Mouse (Mus musculus) kidney, embryonic 16.5 days (tissue): ENCODE measurements at regions not wholly inside any gene's neighbourhood (a gene's known extent, or its start where the extent isn't known, plus 50 kb on each side); places are given as distances from the start of the nearest gene placed in this dataset.

Experiments
- ATAC-seq: fragments of 200-750 bp; cut with Nextera tagmentation; 2 replicates; pipeline ENCODE4 v1.8.0; 2017; ENCODE audit warnings: moderate TSS enrichment; ENCODE audit not compliant: low FRiP score, low TSS enrichment
- H3K27ac ChIP-seq: fragments of 300-500 bp; sonication (generic); 2 replicates; pipeline ENCODE4 v1.5.1; 2014; ENCODE audit warnings: low read length
- H3K27me3 ChIP-seq: fragments of 300-500 bp; sonication (generic); 2 replicates; pipeline ENCODE4 v1.6.1; 2014; ENCODE audit warnings: low read length, control low read depth, mixed read lengths; ENCODE audit not compliant: insufficient read depth
- H3K36me3 ChIP-seq: fragments of 300-500 bp; sonication (generic); 2 replicates; pipeline ENCODE4 v1.6.1; 2014; ENCODE audit warnings: low read length, control low read depth, mixed read lengths; ENCODE audit not compliant: insufficient read depth
- H3K4me1 ChIP-seq: fragments of 300-500 bp; sonication (generic); 2 replicates; pipeline ENCODE4 v1.6.1; 2014; ENCODE audit warnings: low read length, control low read depth, mixed read lengths; ENCODE audit not compliant: insufficient read depth
- H3K4me2 ChIP-seq: fragments of 300-500 bp; sonication (generic); replicated peaks from 2 replicates; pipeline ENCODE4 v1.6.1; 2014; ENCODE audit warnings: low read depth, low read length
- H3K4me3 ChIP-seq: fragments of 300-500 bp; sonication (generic); 2 replicates; pipeline ENCODE4 v1.5.1; 2014; ENCODE audit warnings: mild to moderate bottlenecking, low read length
- H3K9ac ChIP-seq: fragments of 300-500 bp; sonication (generic); replicated peaks from 2 replicates; pipeline ENCODE4 v1.6.1; 2014; ENCODE audit warnings: low read length
- H3K9me3 ChIP-seq: fragments of 300-500 bp; sonication (generic); 2 replicates; pipeline ENCODE4 v1.6.1; 2016; ENCODE audit warnings: low read length, control low read depth
- WGBS: fragments of 180-500 bp; shearing (Covaris S2); extraction: QIAGEN DNeasy Blood & Tissue Kit; methylation state at CpG from one replicate; pipeline ENCODE4 v1.1.7; 2014; 5-methylcytosine and 5-hydroxymethylcytosine counted together

DNA sequence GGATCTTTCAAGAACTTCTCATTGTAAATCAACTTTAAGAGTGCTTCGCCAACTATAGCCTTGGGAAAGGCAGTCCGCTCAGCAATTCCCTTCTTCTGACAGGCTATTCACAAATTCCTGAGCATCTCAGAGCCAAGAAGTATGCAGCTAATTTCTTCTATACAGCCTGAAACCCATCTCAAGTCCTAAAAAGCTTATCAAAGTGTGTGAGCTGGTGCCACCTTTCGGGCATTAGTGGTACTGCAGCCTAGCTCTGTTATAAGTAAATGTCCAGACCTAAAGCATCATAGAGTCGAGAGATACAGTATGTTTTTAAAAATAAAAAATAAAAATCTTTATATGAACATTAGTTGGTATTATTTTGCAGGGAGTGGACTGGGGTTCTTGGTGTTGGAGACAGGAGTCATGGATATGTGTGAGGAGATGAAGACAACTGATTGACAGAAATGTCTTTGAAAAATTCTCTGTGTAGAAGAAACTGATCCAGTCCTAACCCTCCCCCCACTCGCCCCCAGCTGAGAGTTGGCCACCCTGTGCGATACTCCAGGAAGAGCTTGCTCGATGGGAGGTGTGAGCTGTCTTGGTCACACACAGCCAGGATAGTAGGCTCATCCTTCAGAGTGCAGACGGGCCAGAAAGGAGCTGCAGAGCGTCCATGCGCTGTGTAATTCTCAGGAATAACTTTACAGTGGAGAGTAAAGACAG is 56.4 kb downstream of the Bod1 start:
- 53% methylated on average over 10 of the region's 10 CpGs for WGBS

DNA sequence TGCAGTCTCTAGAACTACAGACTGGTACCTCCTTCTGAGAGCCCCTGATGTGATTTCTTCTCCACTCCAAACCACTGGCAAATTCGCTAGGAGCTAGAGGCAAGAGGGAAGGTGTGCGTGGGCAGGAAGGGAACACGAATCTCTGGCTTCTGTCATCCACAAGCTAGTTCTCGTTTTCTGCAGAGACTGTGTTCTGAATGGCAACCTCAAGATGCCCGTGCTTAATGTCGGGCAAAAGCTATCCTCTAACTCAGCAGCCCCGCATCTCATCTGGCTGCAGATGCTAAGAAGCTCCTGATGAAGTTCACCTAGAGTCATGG is 57.3 kb downstream of the Bod1 start:
- no peak overlapping the region for H3K4me2 ChIP-seq
- no peak overlapping the region for H3K9ac ChIP-seq
- H3K4me1 ChIP-seq, result no peaks in the 10 kb centered on the region
- ATAC-seq, result no peak
- no peaks in the 10 kb centered on the region for H3K27me3 ChIP-seq
- H3K27ac ChIP-seq, result no peak overlapping the region
- H3K36me3 ChIP-seq, result no peaks in the 10 kb centered on the region
- H3K4me3 ChIP-seq, result no peak overlapping the region
- WGBS, result 87% methylated on average over 7 of the region's 7 CpGs
- H3K9me3 ChIP-seq, result no peaks in the 10 kb centered on the region

More for the DNA sequence above, 56.4 kb downstream of the Bod1 start:
- peak; percentile 54; the same call in 1 of the 2 replicates for ATAC-seq
- Histone ChIP-seq H3K9me3 (no peaks in the 10 kb centered on the region), H3K4me2 (no peak overlapping the region), H3K27ac (no peak overlapping the region), H3K27me3 (no peaks in the 10 kb centered on the region), H3K9ac (no peak overlapping the region), H3K4me1 (no peaks in the 10 kb centered on the region), H3K4me3 (no peak overlapping the region), H3K36me3 (no peaks in the 10 kb centered on the region)

DNA sequence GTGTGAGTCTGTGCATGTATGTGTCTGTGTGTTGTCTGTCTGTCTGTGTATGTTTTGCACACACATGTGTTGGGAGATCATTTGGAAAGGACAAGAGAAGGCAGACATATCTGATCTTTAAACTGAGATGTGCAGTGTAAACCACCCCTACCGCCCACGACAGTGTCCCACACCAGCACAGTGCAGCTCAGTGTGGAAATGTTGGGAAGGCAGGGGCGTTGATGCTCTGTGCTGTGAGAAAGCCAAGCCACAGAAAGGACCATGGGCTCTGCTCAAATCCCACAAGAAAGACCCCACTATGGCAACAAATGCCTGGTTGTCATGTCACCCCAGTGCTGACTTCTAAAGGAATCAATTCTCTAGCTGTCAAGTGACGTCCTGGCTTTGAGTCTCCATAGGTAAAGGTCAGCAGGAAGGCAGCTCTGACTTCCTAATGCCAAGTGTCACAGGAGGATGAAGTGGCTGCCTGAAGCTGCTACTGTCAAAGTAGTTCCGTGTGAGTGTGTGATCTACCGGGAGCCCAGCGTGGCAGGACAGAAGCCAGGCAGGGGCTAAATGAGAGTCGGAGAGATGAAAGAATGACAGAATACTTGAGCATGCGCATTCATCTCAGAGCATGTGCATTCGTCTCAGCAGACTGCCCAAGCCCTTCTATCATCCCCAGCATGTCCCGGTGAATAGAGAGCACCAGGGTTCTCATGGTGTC is 57.8 kb downstream of the Bod1 start:
- no peaks in the 10 kb centered on the region for H3K4me1 ChIP-seq
- ATAC-seq, result no peak
- H3K4me3 ChIP-seq, result no peak overlapping the region
- no peaks in the 10 kb centered on the region for H3K9me3 ChIP-seq
- H3K4me2 ChIP-seq, result no peak overlapping the region
- H3K27ac ChIP-seq, result no peak overlapping the region
- no peaks in the 10 kb centered on the region for H3K27me3 ChIP-seq
- H3K36me3 ChIP-seq, result no peaks in the 10 kb centered on the region
- WGBS, result 76% methylated on average over 11 of the region's 11 CpGs
- no peak overlapping the region for H3K9ac ChIP-seq

DNA sequence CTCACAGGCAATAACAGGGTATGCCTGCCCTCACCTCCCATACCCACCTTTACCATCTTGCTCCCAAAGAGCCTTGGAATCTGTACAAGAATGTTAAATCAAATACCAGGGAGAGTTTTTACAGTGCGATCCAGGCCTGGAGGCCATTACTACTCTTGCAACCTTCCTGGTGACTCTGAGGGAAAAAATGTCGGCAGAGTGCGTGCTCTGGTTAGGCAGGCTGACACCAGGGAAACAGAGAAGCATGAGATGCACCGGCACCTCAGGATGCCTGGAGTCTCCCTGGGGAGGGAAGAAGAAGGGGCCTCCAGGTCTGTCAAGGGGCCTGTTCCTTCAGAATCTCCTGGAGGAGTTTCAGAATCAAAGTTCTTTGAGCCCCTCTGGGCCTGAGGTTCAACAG is 63.2 kb downstream of the Bod1 start:
- Histone ChIP-seq H3K36me3 (no peaks in the 10 kb centered on the region), H3K9me3 (no peaks in the 10 kb centered on the region), H3K27me3 (no peaks in the 10 kb centered on the region), H3K27ac (no peak overlapping the region), H3K4me3 (no peak overlapping the region), H3K4me1 (no peaks in the 10 kb centered on the region), H3K4me2 (no peak overlapping the region), H3K9ac (no peak overlapping the region)
- no peak for ATAC-seq
- 84% methylated on average over 4 of the region's 4 CpGs for WGBS

DNA sequence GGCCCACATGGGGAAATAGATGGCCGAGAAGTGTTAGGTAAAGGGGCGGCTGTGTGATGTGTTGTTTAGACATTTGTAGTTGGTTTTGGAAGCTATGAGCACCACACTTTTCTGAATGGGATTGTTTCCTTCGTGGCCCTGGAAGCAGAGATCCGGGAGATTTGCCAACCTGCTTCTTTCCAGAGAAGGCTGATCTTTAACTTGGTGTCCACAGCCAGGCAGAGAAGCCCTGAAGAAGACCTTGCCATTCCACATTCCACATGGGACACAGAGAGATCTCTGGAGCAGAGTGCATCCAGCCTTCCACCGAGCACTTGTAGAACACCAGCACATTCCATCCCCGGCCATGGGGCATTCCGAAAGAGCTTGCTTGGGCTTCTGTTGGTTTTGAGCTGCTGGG is 70.2 kb downstream of the Bod1 start:
- H3K9ac ChIP-seq, result no peak overlapping the region
- no peak for ATAC-seq
- H3K27me3 ChIP-seq, result no peaks in the 10 kb centered on the region
- no peaks in the 10 kb centered on the region for H3K9me3 ChIP-seq
- 95% methylated on average over 7 of the region's 7 CpGs for WGBS
- H3K4me3 ChIP-seq, result no peak overlapping the region
- H3K27ac ChIP-seq, result no peak overlapping the region
- H3K36me3 ChIP-seq, result no peaks in the 10 kb centered on the region
- no peak overlapping the region for H3K4me2 ChIP-seq
- no peaks in the 10 kb centered on the region for H3K4me1 ChIP-seq

DNA sequence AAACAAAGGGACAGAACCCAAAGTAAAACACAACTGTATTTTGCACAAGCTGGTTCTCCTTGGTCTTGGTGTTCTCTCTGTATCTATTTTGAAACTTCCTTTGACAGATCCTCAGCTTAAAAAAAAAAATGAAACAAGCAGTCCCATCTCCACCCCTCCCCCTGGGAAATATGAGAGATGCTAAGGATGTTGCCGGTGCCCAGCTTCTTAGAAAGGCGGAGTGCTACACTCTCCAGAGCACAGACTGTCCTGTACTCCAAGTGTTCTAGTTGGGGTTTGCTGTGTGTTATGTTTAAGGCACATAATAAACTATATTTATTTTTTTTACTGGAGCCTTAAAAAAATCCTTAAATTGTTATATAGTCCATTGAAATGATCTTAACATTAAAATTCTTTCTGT is 78.1 kb downstream of the Bod1 start:
- H3K36me3 ChIP-seq, result no peaks in the 10 kb centered on the region
- no peak overlapping the region for H3K4me3 ChIP-seq
- H3K4me1 ChIP-seq, result no peaks in the 10 kb centered on the region
- no peaks in the 10 kb centered on the region for H3K9me3 ChIP-seq
- no peak for ATAC-seq
- 94% methylated on average over 2 of the region's 2 CpGs for WGBS
- no peak overlapping the region for H3K4me2 ChIP-seq
- no peaks in the 10 kb centered on the region for H3K27me3 ChIP-seq
- H3K27ac ChIP-seq, result no peak overlapping the region
- no peak overlapping the region for H3K9ac ChIP-seq

DNA sequence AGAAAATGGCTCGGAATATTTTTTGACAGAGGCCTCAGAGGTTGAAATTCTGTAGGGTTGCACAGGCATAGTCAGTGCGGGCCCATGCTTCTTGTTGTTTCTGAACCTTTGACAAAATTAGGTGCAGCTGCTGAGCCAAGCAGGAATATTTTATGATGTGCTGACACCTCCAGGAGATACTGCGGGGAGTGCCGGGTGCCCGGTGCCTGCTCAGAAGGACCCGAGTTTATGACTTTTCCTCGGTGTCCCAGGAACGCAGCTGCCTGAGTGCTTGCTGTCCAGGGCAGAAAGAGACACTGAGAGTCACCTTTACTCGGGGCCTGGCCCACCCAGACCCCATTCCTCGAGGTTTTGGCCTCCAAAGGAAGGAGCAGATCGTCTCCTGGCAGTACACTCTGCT is 79.6 kb downstream of the Bod1 start:
- no peaks in the 10 kb centered on the region for H3K27me3 ChIP-seq
- WGBS, result 39% methylated on average over 11 of the region's 11 CpGs
- H3K4me3 ChIP-seq, result no peak overlapping the region
- no peak overlapping the region for H3K9ac ChIP-seq
- no peak overlapping the region for H3K27ac ChIP-seq
- no peaks in the 10 kb centered on the region for H3K9me3 ChIP-seq
- no peak overlapping the region for H3K4me2 ChIP-seq
- ATAC-seq, result no peak
- no peaks in the 10 kb centered on the region for H3K36me3 ChIP-seq
- H3K4me1 ChIP-seq, result no peaks in the 10 kb centered on the region

DNA sequence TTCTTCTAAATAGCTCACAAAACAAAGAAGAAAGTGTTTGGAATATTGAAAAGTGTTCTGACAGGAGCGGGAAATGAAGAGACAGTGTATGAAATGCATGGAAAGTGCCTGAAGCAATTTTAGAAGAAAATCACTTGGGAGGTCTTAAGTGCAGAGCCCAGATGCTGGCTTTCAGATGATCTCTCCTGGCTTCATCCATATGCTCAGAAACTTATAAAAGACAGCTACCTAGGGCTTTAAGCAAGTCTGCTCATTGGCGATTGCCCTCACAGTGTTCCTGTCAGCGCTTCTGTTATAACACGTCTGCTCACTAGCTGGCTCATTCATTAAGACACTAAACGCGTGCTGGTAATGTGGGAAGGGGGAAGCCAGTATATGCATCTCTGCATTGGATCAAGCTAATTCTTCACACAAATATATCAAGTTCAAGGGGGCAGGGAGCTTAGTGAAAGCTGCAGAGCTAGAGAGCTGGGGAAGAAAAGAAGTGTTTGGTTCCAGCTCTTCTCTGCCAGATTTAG is 80.6 kb downstream of the Bod1 start:
- Histone ChIP-seq H3K27me3 (no peaks in the 10 kb centered on the region), H3K36me3 (no peaks in the 10 kb centered on the region), H3K9me3 (no peaks in the 10 kb centered on the region), H3K4me2 (no peak overlapping the region), H3K4me1 (no peaks in the 10 kb centered on the region), H3K27ac (no peak overlapping the region), H3K9ac (no peak overlapping the region), H3K4me3 (no peak overlapping the region)
- WGBS, result 73% methylated on average over 6 of the region's 6 CpGs
- ATAC-seq, result no peak

DNA sequence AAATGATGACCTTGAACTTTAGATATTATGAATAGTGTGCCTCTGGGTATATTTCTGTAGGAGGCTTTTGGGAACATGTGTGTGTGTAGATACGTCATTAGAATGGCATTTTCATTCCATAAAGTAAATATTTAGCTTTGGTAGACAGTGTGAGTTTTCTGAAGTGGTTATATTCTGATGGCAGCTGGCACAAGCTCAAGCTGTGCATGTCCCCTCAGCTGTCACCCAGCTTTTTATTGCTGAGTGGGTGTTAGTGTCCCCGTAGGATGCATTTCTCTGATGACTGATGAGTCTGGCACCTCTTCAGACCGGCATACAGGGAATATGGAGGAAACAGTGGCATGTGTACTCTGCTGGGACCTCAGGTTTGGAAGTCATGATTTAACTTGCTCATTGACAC is 96.7 kb downstream of the Bod1 start:
- no peak overlapping the region for H3K9ac ChIP-seq
- no peak for ATAC-seq
- 65% methylated on average over 3 of the region's 3 CpGs for WGBS

DNA sequence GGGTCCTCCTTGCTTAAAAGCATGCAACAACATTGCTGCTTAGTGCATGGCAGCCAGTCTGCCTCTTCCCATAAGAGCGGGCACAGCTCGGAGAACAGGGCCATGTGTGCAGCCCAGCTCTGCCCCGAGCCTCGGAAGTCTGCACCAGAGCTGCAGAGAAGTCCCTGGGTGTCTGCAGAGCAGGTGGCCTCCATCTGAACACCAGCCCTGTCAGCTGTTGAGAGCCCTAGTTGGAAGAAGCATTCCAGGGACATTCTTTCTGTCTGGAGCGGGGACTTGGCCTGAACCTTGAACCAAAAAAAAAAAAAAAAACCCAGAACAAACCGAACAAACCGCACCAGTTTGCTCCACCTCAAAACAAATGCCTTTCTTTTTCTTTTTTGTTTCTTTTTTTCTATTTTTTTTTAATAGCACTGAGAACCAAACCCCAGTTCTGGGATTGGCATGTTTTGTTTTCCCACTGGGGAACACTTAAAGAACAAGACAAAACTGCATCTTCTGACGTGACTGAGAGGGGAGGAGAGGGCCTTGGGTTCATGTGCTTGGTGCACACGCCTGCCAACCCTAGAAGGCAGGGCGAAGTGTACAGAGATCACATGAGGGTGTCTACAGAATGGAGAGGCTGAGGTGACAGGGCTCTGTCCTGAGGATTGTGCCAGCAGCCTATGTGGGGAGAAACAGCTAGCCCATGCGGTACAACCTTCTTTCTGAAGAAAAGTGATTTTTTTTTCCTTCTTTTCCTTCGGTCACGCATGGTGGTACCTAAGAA is 106.8 kb downstream of the Bod1 start:
- Histone ChIP-seq H3K4me1 (peaks cover 13% of the 10 kb centered on the region), H3K4me3 (no peak overlapping the region), H3K36me3 (no peaks in the 10 kb centered on the region), H3K4me2 (no peak overlapping the region), H3K9me3 (0 out of 2 replicates have a peak, but pooled peaks cover 5% of the 10 kb centered on the region), H3K9ac (no peak overlapping the region), H3K27ac (peak overlapping the region; percentile 82), H3K27me3 (no peaks in the 10 kb centered on the region)
- ATAC-seq, result peak; percentile 91
- 68% methylated on average over 13 of the region's 13 CpGs for WGBS

More for the DNA sequence above, 96.7 kb downstream of the Bod1 start:
- no peaks in the 10 kb centered on the region for H3K36me3 ChIP-seq
- no peak overlapping the region for H3K4me3 ChIP-seq
- no peaks in the 10 kb centered on the region for H3K4me1 ChIP-seq
- H3K27ac ChIP-seq, result no peak overlapping the region
- H3K4me2 ChIP-seq, result no peak overlapping the region
- no peaks in the 10 kb centered on the region for H3K9me3 ChIP-seq
- no peaks in the 10 kb centered on the region for H3K27me3 ChIP-seq
